Mouse (Mus musculus) lung, adult 2 months (tissue): ENCODE data around the gene Zfp12.

Source experiments
- CTCF ChIP-seq: fragments of 200-500 bp; IDR thresholded peaks from 2 replicates; pipeline ENCODE4 v1.5.1; 2011; ENCODE audit warnings: mild to moderate bottlenecking, low read length, control low read depth; ENCODE audit not compliant: insufficient read depth
- POLR2A ChIP-seq: fragments of 200-500 bp; IDR thresholded peaks from 2 replicates; pipeline ENCODE4 v1.6.1; 2011; ENCODE audit warnings: low read depth, mild to moderate bottlenecking, control low read depth, low read length, borderline replicate concordance; ENCODE audit errors: extremely low read depth

DNA sequence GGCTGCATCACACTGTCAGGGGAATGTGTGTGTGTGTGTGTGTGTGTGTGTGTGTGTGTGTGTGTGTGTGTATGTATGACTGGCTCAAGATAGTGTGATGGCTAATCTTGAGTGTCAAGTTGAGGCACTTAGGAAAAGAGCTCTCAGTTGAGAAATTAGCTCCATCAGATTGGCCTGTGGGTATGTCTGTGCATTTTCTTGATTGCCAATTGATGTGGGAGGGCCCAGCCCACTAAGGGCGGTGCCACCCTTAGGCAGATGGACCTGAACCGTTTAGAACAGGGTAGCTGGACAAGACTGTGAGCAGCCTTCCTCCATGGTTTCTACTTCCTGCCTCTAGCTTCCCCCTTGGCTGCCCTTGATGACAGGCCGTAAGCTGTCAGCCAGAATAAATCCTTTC lies 37.1 kb downstream of the Zfp12 start:
- TF ChIP-seq CTCF = no peak
- no peak for TF ChIP-seq POLR2A
